Mouse (Mus musculus) frontal cortex, postnatal 25 days (tissue): ENCODE measurements around the gene Snd1.
A peak's percentile ranks its signal among the peaks of the same experiment; 100 is the strongest.

Source experiments
- DNase-seq, 2 experiments: peaks; one replicate each; pipeline ENCODE4 v3.0.0; 2022; ENCODE audit warnings: low spot score in 2 of 2

Gene Snd1

DNA sequence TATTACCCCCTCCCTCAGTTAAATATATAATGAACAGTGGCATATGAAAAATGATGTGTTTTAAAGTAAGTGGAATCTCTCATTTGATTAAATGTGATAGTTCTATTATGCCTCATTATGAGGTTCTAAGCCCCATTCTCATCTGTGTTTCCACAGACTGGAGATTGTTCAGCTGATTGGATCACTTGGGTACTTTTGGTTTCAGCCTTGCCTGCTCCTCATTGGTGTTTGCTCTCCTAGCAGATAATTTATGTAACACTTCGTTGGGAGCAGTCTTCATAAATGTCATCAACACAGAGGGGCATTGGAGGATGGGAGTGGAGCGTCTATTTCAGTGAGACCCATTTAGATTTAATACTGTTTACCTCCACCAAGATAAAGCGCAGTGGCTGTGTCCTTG lies 118.8 kb downstream of the Snd1 start:
- DNase-seq: no peak

DNA sequence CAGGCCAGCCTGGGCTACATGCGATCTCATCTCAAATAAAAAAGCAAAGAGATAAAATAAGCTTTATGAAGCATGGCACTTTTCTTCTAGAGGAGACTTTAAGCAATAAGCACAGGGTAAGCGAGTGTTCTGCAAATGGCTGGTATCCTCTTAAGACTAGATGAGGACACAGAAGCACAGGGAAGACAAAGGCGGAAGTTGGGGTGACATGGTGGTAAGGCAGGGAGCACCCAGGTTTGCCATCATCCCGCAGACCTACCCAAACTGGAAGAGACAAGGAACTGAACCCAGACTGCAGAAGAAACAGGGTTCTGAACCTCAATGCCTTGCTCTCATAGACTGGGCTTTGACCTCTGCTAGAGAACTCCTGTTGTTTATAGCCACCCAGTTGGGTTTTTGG lies 119.8 kb downstream of the Snd1 start:
- no peak for DNase-seq

DNA sequence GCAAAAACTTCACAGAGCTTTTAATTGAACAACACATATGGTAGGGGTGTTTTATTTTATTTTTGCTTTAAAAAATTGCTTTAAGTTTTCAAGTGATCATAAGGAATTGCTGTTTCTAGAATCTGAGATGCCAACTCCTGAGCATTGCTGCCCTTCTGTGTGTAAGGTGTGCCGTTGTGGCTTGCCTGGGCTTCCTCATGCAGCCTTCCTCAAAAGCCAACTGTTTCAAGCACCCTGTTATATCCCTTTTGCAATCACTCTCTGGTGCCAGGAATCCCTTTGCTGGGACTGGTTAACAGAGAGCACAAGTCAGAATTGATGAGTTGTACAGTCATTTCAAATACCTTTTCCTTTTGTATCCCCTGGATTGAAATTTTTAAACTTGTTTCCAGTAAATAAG lies 120.3 kb downstream of the Snd1 start:
- DNase-seq: no peak

DNA sequence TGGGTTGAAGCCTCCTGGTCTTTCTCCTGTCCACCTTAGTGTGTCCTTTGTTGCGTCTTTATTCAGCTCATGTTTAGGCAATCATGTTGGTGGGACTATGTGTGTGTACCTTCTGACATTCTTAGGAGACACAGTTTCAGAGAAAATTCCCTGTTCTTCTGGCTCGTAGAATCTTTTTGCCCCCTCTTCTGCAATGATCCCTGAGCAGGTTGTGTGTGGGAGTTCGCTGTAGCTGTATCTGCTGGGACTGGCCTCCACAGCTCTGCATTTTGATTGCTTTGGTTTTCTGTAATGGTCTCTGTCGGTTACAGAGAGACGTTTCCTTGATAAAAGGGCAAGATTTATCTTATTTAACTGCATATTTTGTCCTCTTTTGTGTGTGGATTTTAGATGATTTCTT lies 122.3 kb downstream of the Snd1 start:
- DNase-seq: no peak

DNA sequence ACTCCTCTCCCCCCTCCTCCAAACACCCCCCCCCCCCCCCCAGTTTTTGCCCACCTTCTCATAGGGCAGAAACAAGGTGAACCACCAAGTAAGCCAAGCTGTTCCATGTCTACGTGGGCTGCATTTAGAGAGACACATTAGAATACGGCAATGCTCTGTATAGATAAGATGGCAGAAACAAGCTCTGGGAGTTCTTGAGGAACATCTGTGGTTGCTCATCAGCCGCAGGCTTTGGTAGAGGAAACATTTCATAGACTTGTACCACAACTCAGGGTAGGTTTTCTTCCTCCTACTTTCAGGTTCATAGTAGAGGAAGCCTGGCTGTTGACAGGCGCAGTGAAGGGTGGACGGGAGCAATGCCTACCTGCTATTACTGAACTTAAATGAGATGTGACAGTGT lies 124.2 kb downstream of the Snd1 start:
- no peak for DNase-seq

DNA sequence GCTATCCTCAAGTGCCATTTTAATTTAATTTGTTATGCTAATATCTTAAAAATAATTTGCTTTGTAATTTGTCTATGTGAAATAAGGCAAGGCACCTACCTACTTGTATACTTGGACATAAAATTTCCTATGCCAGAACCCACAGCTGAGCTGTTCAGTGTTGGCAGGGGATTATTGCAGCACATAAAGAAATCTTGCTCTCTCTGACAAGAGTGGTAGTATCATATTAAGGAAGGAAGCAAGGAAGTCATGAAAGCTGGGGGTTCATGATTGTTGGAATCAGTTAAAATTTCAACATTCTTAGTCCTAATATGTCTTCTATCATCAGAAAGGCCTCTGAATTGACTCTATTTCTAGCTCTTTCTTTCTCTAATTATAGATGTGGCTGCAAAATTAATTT lies 125.5 kb downstream of the Snd1 start:
- no peak for DNase-seq

DNA sequence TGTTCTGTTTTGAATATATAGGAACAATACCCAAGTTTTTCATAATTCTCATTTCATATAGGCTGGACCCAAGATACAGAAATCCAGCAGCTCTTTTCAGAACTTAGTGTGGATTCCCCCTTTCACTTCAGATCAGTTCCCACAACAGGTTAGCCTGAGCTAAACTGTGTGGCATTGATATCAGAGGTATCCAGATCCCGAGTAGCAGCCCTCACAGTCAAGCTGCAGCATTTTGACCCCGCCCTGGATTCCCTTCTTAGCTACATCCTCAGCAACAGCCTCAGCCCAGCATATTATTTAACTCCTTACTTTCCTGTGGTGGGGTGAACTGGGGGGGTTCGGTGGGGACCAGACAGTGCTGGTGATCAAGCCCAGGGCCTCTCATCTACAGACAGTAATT lies 128.5 kb downstream of the Snd1 start:
- no peak for DNase-seq

DNA sequence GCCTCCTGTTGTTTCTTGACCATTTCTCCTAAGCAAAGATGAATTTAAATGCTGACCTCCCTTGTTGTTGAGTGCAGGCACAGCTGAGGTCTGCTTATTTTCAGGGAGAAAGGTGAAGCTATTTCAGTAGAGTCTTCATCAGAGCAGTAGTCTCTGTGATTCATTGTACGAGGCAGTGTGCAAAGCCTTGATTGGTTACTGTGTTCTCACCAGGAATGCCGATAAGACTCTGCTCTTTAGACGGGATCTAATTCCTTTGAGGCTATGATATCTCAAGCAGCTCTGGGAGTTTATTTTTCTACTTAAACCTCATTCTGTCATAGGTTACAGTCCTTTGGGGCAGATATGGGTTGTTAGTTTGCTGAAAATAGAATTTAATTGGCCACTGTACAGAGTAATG lies 128.9 kb downstream of the Snd1 start:
- no peak for DNase-seq

DNA sequence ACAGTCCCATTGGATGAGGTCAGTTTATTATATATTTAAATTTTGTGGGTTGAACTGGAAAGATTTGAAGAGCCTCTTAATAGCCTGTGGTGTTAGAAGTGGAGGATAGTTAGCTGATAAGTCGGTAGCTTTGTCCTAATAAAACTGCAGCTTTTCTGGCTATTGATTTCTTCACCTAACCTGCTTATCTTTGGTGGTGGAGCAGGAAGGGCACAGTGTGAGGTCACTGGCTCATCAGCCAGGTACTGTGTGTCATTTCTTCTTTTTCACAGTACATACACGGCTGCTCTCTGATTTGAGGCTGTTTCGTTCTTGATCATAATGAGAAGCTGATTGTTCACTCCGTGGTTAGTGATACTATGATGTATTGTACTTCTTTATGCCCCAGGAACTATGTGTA lies 134.4 kb downstream of the Snd1 start:
- DNase-seq: no peak

DNA sequence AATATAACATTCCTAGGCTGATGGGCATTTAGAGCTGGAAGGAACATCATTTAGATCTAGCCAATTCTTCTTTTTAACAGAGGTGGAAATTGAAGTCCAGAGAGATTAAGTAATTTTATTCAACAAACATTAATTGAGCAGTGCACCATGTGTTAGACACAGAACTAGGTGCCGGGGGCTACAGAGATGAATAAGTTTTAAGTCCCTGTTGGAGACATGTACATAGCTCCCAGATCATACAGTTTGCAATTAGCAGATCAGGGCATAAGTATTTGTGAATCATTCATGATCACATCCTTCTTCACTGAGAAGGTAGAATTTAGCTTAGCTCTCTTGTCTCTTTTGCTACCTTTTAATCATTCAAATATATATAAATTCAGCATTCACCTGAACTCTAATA lies 135.2 kb downstream of the Snd1 start:
- DNase-seq: no peak

DNA sequence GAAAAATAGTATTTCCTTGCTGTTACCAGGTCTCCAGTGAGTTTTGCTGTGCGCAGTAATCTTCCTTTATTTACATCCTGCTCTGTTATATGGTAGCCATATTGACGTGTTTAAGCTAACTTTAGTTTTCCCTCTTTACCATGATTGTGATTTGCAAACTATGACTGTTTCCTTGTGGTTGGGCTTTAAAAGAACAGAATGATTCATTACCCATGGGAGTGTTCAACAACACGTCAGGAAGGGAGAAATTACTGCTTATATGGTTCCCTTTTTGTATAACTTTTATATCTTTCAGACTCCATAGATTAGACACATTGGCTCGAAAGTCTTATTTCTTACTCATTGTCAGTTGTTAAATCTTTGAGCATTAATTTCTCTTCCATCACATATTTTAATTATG lies 138.5 kb downstream of the Snd1 start:
- no peak for DNase-seq

DNA sequence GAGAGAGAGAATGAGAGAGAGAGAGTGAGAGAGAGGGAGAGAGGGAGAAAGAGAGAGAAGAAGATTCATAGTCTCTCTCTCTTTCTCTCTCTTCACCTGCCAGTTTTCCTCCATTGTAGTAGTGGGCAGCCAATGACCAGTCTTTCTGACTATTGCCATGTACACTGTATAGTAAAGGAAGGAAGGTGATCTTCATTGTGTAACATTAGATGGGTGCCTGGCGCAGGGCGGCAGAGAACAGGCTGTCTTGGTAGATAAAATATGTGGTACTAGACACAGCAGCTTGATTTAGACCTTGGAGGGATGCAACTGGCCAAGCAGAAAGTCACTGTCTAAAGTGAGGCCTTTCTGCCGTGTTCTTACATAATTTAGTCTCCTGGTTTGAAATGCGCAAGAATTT lies 139.9 kb downstream of the Snd1 start:
- no peak for DNase-seq

DNA sequence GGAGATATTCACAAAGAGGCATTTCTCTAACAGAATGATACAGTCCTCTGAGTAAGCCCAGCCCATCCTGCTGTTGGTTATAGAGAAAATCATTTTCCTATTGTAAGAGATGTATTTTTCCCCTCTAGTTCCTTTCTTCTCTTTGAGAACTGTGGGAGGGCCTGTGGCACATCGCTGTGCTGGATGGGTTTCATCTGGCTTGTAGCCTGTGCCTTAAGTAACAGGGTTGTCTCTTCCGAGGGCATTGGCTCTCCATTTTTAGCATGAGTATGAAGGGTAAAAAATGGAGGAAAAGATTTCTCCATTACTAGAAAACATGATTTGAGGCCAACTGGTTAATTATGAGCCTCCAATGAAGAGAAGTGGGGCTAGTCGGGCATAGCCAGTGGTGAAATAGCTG lies 140.5 kb downstream of the Snd1 start:
- DNase-seq: no peak

DNA sequence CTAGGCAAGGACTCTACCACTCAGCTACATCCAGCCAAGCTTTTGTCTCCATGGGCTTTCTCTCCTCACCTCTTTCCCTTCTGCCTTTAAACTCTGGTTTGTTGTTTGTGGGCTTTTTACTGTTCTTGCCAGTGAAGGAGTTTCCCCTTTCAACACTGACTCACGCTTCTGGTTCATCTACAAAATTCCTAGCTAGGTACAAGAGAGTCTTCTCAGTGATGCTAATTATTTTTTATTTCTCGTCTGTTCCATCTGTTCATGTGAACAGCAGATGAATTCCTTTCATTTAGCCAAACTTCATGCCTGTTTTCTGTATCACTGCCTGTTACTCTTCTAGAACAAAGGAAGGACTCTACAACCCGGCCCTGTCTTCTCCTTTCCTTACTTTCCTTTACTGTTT lies 141.0 kb downstream of the Snd1 start:
- DNase-seq: no peak

DNA sequence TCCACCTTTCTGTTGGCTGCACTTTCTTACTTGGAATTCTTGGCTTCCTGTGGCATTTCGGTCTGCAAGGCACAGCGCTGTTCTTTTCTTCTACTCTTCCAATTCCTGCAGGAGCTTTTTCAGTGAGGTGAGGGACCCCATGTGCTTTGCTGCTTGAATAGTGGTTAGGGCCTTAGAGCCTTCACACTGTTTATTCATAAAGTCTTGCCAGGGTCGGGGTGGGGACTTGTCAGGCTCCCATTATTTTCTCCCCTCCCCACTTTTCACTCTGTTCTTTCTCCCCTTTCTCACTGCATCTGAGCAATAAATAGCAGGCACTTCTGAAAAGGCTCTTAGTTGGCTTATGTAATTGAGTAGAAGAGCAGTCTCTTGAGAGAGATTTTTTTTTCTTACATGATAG lies 143.4 kb downstream of the Snd1 start:
- no peak for DNase-seq

DNA sequence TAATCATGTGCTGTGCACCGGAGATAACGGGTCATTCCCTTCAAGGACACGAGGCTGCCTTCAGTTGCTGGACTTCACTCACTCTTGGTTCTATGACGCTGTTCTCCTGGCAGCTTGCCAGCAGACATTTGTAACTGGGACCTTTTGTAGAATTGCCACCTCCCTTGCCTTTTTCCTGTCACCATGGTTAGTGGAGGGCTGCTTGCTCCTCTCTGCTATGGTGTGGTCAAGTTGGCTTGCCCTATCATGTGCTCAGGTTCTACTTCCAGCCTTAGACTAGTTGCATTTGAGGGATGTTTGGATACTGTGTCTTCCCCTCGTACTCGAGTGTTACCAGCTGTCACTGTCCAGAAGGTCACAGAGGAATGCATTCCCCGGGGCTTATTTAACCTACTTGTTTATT lies 143.8 kb downstream of the Snd1 start:
- DNase-seq: peak in 1 of 2 experiments; percentile 40

DNA sequence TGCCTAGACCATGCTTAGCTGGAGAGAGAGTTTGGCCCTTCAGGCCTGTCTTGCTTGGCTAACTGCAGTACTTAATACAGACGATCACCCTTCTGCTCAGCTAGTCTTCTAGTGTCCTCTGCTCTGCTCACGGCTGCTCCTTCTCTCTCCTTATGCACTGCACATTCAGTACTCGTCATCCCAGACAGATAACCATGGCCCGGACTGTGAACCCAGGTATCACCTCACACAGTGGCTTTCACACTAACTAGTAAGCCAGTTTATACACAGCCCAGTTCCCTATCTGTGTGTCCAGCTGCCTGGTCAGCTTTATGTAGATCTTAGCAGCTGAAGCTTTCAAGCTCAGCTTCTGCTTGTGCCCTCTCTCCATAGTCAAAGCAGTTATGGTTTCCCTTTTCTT lies 146.5 kb downstream of the Snd1 start:
- DNase-seq: no peak

DNA sequence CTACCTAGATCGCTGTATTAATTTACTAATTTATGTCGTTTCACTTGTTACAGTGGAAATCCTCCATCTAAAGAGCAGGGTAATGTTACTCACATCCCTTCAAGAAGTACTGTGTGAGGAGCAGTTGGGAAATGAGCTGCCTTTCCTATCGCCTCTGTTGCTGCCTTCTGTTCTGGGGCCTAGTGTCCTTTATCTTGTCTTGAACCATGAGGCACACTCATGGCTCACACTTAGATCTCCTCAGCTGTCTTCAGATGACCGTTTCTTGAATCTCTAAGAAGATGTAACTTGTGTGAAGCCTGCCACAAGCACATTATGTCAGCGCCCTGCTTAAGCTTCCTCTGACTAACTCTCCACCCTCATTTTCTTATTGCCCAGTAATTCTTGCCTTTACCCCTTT lies 147.0 kb downstream of the Snd1 start:
- no peak for DNase-seq

DNA sequence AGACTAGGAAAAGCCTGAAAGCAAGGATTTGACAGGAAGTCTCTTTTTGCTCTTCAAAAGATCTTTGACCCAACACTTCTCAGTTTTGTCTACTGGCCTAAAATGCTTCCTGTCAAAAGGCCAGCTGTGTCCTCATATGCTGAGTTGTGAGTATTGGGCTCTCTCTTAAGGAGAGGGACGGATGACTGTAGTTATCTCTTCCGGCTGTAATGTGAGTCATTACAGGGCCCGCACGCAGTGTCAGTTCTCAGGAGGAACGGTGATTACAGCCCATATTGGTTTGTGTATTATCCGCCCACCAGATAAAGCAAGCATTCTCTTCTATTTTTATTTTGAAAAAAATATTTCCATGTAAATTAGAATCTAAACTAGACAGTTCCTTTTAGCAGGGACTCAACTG lies 147.6 kb downstream of the Snd1 start:
- DNase-seq: no peak

DNA sequence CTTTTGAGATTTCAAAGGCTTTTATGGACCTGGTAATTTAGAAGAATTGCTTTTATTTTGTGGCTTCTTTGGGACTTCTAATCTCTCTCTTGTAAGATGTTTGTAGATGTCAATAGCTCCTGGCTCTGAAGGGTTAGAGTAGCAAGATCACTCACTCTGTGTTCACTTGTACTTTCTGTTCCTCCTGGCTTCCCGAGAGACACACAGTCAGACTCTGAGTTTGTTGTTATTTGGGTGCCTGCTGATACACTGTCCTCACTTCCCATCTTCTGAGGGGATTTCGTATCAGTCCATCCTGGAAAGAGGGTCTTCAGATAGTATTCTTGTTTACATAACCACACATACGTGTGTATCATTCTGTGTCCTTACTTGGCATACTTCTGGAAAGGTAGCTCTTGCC lies 148.0 kb downstream of the Snd1 start:
- no peak for DNase-seq

DNA sequence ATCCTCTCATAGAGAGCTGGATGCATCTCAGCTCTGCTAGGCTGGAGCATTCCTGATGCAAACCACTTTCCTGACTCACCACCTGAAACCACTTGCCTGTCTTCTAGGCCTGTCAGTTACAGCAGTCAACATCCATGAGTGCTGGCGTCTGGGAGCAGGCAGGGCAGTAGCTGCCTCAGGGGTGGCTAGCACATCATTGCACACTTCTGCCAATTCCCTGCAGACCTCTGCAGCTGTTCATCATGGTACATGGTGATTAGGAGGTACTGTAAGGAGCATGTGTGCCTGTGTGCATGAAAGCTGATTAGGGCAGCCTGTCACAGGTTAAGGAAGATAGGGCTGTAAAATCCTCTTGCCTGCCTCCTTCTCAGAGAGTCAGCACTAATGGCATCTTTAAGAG lies 153.5 kb downstream of the Snd1 start:
- DNase-seq: no peak

DNA sequence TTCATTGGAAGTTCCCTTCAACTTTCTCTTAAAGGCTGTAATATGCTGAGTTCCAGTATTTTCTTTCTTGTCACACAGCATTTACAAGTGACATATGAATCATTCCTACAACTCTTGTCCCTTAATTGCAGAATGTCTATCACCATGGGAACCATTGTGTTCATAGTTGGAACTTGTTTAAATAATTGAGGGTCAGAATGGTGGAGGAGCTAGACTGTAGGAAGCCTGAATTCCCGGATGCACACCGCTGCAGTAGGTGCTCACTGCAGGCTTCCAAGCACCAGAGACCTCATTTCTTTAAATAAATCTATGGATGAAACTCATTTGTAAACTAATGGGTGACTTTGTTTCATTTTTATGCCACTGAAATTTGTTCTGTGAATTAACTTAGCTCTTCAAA lies 154.9 kb downstream of the Snd1 start:
- DNase-seq: no peak

DNA sequence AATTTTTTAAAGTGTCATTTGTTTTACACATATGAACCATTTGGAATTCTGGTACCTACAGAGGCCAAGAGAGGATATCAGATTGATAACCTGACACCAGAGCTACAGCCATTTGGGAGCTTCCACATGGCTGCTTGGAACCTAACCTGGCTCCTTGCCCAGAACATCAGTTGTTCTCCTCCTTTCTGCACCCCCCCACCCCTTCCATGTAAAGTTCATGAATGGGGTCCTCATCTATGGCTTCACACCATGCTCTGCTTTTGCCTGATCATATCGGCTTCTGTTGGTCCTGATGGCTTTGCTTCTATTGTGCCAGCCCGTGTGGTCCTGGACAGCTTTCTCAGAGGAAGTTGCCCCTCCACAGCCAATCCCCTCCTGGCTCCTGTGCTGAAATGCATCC lies 156.0 kb downstream of the Snd1 start:
- DNase-seq: no peak

DNA sequence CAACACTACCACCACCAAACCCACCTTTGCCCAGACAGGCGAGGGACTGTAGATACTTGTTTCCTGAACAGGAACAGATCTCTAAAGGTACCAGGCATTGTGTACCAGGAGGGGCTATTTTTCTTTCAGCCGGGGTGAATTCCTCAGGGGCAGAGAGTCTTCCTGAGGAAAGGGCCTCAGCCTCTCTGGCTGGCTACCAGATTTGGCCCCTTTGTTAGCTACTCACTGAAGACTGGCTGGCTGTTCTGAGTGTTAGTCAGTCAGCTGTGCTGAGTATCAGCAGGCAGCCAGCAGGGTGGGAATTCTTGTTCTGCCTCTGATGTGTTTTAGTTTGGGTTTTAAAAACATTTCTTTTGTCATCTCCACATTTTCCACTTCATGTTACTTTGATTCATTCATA lies 158.2 kb downstream of the Snd1 start:
- no peak for DNase-seq

DNA sequence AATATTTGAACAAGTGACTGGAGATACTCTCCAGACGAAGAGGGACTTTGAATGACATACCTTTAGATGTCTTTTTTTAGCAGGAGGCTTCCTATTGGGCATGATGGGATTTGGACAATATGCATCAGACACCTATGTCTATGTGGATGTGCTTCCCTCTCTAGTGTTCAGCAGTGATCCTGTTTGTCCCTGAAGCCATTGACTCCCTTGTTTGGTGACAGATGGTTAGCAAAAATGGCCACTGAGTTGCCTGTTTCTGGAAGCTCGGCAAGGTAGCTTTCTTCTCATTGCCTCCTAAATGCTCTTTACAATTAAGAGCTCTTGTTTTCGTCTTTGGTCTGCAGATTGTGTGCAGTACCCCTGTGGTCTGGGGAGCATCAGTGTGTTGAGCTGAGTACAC lies 158.7 kb downstream of the Snd1 start:
- DNase-seq: no peak
